Mouse (Mus musculus) kidney, postnatal 36 days (tissue): ENCODE data around the gene Wdr27.
A peak's percentile ranks its signal among the peaks of the same experiment; 100 is the strongest.
"Not testable (repeated sequence)": the region's sequence is repeated elsewhere in the genome, so short reads cannot be mapped to it uniquely, and the experiment has no call there.

Experiments used
- DNase-seq, 2 experiments: peaks; one replicate each; pipeline ENCODE4 v3.0.0; 2021 to 2022; ENCODE audit warnings: mixed read lengths in 2 of 2

The Wdr27 gene

DNA sequence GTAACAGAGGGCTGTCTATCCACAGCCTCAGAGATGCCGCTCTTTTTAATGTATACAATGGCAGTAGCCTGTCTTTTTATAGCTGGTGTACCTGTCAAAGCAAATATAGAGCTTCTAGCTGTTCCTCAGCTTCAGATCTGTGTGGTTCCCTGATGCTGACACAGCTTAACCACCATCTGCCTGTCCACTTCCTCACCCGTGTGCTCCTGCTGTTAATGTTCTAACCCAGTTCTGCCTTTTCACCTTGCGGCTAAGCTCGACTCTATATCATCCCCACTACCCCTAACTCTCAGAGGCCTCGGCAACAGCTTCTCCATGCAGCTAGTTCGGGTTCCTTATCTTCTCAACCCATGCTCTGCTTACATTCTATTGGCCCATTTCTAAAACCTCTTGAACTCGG is 12.3 kb downstream of the Wdr27 start:
- no peak for DNase-seq

DNA sequence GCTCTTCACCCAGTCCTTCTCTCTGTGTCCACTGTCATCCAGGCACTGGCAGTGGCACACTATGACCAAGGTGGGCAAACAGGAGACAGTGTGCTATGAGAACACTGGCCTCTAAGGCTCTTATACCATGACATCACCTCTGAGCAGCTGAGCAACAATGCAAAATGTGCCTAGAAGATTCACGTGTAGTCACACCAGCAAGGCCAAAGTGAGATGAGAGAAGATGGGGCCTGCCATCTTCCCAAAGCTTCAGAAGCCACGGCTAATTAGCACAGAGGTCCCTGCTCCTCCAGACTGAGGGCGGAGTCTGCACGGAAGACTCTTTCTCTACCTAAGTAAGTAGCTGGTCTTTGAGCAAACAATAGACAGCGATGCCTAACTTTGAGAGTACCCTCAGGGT is 14.3 kb downstream of the Wdr27 start:
- no peak for DNase-seq

DNA sequence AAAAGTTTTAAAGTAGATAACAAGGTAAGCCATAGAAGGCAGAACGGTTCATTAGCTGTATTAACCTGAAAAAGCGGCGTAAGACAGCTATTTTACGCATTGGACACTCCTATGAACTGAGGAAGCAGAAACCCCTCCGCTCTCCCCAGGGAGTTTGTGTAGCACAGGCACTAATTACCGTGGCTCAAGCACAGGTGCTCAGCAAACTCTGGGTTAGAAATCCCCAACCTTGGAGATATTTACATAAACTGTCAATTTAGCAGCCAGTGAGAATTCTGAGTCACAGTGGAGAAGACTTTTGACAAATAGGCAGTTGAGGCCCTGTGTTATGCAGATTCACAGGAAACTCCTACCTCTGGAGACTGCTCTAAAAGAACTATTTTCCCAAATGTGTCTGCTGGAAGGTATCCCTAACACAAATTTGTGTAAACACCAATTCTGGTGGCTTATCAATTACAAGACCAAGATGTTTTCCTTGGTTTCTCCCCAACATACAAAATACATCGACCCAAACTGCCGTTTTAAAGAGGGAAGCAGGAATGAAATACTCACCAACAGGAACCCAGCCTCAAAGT is 15.2 kb downstream of the Wdr27 start:
- no peak for DNase-seq

DNA sequence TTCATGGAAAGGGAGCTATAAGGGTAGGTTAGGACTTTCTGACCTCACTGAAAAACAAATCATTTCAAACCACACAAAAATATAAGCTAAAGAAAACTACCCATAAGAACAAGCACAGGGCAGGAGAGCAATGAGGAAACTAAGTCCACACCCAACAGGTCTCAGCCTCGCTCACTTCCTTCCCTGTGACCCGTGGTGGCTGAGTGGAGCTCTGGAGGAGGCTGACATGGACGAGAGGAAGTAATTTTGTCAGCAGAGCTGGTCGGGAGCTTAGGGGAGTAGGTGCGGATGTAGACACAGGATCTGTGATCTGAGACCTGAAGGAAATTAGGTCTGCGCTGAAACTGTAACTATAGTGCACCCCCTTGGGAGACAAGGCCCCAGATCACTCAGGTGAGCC is 21.4 kb downstream of the Wdr27 start:
- DNase-seq = no peak

DNA sequence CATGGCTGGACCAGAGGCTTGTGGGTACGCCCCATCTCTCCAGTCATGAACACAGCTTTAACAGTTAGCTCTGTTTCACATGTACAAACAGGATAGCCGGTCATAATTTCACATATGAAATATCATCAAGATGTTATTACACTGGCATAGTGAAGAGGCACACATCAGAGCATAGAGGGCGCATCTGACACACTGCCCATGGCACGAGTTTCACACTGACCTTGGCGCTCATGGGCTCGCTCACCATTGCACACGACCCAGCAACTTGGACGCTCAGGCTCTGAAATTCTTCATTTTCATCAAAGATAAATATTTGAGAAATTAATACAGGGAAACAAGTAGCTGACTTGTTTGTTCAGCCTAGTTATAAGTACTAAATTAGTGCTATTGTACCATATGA is 25.1 kb downstream of the Wdr27 start:
- no peak for DNase-seq

DNA sequence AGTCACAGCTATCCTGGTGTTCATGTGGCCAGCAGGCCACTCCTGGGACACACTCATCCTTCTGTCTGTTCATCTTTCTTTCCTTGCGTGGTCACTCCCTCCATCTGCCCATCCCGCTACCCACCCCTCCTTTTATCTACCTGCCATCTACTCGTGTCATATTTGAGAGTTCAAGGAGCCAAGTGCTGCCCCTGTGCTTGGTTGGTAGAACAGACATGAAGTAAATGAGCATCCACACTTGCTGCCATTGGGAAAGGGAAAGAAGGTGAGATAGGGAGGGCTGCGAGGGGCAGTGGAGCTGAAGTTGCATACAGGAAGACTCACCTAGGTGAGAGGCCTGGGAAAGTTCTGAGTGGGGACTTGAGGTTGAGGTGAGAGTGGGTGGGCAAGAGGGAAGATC is 28.6 kb downstream of the Wdr27 start:
- DNase-seq = no peak

DNA sequence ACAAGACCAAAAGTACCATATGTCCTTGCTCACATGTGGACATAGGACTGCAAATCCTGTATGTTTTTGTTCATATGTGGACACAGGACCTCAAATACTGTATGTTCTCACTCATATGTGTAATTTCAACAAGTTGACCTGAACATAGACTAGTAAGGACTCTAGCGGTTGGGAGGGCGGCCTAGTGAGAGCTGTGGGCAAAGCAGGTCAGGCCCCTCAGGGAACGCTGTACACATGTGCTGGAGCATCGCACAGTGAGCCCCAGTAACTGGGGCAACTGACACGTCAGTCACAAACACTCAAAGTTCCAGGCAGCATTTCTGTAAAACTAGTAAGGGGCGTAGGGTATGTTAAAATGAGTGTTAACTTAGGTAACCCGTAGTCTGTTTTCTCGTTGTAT is 30.0 kb downstream of the Wdr27 start:
- no peak for DNase-seq

DNA sequence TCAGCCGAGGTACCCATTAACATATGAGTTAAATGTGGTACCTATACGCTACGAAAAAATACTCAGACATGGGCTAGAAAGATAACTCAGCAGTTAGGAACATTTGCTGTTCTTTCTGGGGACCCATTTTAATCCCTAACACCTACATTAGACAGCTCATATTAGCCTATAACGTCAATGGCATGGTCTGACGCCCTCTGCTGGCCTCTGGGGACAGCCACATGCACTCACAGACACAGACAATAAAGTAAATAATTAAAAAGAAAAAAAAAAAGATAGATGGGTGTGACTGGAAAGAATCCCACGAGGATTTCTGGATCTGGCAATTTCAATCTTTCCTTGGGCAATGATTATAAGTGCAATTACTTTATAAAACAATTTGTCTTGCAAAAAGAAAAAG is 30.5 kb downstream of the Wdr27 start:
- DNase-seq = peak; percentile 12 to 32

DNA sequence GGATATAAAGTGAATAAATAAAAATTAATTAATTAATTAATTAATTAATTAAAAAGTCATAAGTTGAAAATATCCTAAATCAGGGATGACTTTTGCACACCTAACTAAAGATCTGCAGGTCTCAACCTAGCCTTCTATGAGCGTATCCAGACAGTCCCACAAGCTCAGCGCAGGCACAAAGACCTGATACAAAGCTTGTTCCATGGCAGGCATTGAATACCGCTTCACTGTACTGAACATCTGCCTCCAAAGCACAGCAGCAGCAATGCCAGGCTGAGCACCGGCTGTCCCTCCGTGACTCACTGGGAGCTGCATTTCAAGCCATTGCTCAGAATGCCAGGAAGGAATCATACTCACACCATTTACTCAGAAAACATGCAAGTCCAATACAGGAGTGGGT is 32.2 kb downstream of the Wdr27 start:
- no peak for DNase-seq

DNA sequence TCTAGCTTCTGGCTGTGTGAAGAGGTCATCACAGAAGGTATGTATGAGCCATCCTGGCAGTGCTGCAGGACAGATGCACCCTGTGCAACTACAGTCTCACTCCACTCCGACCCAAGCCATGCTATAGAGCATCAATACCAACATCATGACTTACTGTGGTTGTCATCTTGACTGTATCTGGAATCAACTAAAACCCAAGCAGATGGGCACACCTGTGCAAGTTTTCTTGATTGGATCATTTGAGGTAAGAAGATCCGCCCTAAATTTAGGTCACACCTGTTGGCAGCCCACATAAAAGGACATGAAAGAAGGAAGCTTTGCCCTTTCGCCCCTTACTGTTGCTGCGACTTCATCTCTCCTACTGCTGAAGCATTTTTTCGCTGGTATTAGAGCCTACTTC is 33.6 kb downstream of the Wdr27 start:
- no peak for DNase-seq

DNA sequence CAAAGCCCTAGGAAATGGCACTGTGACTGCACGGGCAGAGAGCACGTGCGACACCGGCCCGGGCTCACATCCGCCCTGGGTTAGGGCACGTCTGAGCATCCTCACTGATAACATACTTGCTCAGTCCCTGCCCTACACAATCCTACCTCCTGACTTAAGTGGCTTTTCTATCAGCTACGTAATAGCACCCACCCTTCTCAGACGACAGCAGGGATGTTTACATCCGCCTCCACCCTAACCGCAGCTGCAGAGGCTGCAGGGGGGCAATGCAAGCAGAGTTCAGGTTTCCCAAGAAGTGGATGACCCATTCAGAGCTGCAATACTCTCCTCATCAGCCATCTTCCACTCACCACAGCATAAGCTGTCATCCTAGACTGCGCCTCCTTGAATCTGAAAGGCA is 35.8 kb downstream of the Wdr27 start:
- DNase-seq = no peak

DNA sequence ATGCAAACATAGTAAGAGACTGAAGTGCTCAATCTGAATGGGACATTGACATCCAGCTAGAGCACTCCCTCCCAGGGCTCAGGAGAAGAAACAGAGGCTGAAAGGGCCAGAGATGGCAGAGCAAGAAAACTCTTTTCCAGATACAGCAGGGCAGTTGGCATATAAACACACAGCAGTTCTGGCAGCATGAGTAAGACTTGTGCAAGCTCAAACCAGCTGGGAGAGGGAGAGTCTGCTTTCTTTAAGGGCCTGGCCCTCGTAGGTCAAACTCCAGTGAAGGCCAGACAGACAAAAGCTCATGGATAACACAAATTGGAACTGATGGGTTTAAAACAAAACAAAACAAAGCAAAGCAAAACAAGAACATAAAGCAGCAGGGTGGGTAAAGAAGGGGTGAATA is 36.3 kb downstream of the Wdr27 start:
- no peak for DNase-seq

DNA sequence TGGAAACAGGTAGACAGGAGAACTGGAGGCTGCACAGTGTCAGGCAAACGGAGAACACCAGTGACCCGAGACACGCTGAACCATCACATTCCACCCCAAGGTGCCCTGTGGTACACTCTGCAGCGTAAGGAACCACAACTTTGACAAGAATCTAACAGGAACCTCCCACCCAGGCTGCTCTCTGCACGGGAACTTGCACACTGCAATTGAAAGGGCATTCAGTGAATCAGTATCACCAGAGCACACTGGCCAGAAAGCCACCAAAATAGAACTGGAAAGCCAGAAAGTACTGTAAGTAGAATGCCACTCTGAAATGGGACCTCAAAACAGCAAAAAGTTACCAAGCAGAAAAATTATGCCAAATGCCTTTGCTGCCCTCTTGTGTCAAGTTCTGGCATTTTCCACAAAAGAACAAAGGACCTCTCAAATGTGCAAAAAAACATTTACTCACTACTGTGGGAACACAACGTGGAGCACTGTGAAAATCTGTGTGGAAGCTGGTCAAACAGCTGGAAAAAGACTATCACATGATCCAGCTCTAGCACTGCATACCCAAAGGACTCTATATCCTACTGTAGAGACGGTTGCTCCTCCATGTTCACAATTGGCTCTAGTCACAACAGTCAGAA is 38.2 kb downstream of the Wdr27 start:
- DNase-seq = peak; percentile 53 to 79

DNA sequence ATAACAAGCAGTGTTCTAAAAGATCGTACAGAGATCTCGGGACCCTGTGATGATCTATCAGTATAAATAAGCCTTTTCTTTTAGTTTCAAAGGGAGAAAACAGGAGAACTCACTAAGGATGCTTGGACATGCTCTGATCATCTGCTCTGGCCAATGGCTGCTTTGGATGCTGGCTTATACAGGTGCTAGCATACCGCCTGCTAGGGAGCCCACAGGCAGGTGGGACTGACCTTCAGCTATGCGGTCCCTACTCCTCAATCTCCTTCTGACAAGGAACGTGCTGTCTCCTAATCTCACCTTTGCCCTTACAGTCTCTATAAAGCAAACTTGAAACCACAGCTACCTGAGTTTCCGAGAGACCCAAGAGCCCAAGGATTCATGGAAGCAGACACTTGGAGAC is 38.8 kb downstream of the Wdr27 start:
- no peak for DNase-seq

DNA sequence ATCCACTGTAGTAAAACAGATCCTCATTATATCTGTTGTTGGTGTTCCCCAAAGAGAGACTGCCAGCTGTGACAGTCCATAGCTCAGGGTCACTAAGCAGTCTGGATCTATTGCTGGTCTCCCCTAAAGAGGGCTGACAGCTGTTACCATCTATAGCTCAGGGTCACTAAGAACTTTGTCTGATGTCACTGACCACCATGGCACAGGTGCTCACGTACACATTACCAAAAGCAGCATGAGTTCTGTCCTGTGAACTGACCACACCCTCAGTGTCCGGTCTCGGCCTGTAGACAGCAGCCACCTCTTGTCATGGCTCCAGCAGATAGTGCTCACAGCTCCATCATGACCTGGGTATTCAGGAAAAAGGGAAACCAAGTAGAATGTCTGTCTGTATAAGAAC is 39.7 kb downstream of the Wdr27 start:
- DNase-seq = no peak

DNA sequence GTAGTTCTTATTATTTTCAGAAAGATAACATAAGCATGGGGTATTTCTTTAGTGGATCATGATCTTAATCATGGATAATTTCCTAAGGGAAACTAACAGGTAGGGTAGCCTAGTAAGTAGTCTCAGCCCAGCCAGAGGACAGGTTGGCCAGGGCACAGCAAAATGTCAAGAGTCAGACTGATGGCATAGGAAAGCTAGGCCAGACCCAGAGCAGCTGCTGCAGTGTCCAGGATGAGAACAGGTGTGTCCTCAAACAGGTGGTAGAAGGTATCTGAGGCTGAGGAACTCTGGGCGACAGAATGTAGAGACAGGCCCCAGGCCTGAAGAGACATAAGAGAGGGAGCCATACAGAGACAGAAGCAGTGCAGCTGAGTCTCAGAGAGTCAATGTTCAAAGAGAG is 44.0 kb downstream of the Wdr27 start:
- DNase-seq = no peak

DNA sequence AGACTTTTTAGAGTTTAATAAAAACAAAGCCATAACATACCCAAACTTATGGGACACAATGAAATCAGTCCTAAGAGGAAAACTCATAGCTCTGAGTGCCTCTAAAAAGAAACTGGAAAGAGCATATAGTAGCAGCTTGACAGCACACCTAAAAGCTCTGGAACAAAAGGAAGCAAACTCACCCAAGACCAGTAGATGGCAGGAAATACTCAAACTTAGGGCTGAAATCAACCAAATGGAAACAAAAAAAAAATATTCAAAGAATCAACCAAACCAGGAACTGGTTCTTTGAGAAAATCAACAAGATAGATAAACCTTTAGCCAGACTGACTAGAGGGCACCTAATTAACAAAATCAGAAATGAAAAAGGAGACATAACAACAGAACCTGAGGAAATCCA is 47.9 kb downstream of the Wdr27 start:
- DNase-seq = not testable (repeated sequence)

DNA sequence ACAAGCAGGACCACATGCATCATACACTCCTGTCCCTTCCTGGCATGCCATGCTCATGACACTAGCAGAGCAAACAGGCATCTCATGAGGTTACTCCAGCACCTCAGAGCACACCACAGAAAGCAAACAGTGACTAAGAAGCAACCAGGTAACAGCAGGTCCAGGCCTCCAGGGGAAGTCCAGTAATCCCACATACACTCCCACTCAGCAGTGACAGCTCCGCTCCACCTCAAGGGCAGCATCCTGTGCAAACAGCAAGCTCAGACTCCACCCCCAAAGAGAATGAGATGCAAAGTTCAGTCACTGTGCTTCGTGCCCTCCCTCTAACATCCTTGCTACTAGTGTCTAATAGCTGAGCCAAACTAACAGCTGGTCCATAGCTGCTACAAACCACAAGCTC is 56.0 kb downstream of the Wdr27 start:
- DNase-seq = no peak

DNA sequence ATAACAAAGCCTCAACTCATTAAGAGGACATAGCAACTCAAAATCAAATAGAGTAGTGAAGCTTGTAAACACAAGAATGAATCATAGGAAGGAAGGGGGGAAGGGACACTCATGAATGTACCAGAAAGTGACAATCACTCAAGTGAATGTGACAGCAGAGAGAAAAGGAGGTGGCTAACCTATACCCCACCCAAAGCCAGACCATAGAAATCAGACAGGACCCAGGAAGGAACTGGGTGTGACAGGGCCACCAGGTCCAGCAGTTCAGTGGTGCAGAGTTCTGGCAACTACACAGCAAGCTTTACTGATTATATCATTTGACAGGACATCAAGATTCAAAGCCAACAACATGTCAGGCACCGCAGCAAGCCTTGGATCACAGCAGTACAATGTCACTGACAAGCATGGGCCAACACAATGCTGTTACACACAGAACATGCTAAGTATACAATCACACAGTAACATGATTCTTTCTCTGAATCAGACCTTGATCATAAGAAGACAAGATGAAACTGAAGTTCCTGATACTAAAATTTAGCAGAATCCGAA is 68.2 kb downstream of the Wdr27 start:
- DNase-seq = no peak

DNA sequence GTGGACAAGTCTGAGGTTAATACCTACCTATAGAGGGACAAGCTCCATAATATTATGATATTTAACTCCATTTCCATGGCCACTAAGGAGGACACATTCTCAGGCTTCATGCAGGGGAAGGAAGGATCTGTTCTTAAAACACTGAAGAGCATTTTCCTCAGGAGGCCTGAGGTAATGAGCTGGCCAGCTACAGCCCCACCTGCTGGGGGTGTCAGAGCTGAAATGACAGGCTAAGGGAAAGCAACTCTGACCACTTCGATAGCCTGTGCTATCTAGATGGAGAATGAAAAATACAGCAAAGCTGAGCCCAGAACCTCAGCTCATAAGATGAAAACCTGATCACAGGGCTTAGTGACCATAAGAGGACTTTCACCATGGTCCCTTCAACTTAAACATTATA is 82.7 kb downstream of the Wdr27 start:
- DNase-seq = peak in 1 of 2 experiments; percentile 2

DNA sequence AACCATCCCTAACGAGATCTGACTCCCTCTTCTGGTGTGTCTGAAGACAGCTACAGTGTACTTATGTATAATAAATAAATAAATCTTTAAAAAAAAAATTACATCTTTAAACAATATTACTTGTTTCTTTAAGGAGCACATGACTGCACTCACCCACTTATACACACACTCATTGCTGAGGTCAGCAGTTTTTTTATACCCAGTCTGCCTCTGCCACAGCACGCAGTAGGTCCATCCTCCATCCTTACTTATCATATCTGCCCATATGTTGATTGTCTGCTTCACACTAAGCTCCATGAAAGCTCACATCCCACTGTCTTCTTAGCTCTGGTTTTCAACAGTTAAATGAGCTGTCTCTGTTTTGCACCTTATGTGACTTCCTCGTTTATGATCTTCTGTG is 95.2 kb downstream of the Wdr27 start:
- DNase-seq = no peak

DNA sequence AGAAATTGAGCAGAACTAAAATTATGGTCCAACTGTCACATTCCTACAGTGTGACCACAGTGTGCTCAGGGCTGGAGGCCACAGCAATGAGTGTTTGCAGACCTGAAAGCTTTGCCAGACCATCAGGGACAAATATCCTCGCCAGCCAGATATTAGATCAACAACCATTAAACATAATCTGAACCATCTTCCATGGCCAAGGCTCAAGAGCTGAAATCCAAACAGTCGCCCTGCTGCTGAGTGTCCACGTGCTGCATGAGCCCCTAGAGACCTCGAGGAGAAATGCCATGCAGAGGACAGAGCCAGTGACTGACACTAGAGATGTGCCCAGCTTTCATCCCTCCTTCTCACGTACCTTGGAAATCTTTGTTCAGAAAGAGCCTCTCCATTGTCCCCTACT is 96.1 kb downstream of the Wdr27 start:
- DNase-seq = no peak

DNA sequence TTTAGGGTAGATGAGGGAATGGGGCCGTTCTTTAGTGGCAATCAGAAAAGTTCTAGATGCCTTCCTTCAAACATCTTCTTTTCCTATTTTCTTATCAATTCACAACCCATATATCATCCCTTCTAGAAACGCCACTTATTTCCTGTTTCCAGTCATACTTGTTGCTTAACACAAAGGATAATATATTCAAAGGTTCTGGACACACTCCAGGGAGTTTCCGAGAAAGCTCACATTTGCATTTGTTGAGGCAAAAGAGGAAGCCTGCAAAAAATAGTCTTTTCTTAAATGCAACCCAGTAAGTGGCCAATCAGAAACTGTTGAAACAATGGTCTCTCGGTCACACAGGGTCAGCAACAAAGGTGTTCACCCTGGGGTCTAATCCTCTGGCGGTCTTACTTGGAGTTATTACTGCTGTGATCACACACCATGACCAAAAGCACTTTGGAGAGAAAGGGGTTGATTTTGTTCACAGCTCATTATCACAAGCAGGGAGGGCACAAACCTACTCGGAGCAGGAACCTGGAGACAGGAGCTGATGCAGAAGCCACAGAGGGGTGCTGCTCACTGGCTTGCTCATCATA is 116.2 kb downstream of the Wdr27 start:
- DNase-seq = peak; percentile 10 to 41

DNA sequence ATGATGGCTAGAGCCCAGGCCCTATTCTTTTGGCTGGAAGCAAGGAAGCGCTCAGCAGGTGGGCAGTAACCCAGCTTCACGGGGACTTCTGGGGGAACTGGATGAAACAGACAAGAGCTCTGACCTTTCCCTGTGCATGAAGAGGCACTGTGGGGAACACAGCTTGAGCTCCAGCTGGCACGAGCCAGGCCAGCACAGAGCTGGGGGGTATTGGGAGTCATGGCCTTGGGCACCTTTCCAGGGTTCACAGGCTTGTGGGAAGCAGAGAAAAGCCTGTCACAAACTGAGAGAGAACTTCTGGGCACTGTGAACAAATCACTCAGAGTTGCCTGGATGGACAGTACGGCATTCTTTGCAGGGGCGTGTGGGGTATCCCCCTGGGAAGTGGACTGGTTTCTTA is 118.0 kb downstream of the Wdr27 start:
- DNase-seq = peak in 1 of 2 experiments; percentile 8

DNA sequence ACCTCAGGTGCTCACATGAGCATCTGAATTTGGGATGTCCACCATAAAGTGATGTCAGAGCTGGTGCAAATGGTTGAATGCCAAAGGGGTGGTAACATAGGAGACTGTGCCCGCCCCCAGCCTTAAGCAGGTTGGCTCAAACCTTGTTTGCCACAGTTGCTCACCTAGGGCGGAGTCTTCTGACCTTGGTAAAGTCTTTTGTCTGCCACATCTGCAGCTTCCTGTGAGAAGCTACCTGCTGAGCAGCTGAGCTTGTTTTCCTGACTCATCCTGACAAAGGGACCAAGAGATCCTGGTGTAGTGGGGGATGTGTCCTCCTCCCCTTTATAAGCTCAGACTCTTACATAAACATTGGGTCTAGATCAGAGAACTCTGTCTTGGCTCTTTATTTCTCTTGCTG is 125.0 kb downstream of the Wdr27 start:
- no peak for DNase-seq
